Mouse (Mus musculus): ENCODE results near the gene Cdyl. TPM values are rescaled to one million over a fixed set of nuclear protein-coding genes. Genes with fewer than 3 reads are reported as not detected.

Gene Cdyl
- total RNA-seq, 2 experiments from 2014 or later: 7.1 to 15.9 TPM

GRCm38 (mm10) chr13:35681361-35681760 is 21.7 kb downstream of the Cdyl start:
- ATAC-seq (replicated peaks; ENCODE audit: poor library complexity, severe bottlenecking): no peak

DNA sequence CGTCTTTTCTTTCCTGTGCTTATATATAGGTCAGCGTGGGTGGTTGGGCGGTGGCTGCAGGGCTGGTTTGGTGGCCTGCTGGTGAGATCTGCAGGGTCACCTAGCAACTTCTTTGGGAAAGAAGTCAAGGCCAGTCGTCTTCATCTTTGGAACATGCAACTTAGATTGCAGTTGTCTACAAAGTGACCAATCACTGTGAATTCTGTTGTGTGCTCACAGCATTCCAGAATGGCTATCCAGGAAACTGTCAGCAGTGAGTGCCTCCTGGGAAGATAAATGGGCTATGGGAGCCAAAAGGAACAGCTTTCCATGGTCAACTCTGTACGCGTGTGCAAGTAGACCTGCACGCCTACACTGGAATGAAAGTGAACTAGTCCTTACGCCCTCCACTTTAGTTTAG is 26.6 kb downstream of the Cdyl start:
- ATAC-seq (replicated peaks; ENCODE audit: poor library complexity, severe bottlenecking): no peak

DNA sequence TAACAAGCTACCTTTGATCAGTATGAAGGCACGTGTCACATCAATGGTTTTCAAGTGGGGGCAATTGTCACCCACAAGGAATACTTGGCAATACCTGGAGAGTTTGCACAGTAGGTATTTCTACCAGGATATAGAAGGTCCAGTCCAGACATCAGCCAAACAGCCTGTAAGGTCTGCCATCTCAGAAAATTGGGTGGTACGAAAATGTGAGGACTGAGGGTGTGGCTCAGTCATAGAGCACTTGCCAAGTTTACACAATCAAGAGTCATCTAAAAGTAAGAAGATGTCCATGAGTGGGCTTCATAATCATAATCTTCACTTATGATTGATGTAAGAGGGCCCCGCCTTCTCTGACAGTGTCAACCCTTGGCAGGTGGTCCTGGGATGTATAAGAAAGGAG is 29.9 kb downstream of the Cdyl start:
- ATAC-seq (replicated peaks; ENCODE audit: poor library complexity, severe bottlenecking): no peak

DNA sequence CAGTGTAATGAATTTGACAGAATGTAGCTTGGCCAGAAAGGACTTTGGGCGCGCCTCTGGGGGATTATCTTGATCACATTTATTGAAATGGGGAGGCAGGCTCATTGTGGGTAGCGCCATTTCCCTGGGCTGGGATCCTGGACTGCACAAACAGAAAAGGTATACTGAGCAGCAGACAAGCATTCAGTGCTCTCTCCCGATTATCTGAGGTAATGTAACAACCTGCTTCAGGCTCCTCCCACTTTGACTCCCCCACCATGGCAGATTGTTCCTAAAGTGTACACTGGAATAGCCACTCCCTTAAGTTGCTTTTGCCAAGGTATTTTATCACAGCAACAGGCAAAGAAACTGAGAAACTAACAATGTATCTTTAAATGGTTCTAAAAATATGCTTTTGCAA is 58.0 kb downstream of the Cdyl start:
- no peak for ATAC-seq (replicated peaks; ENCODE audit: poor library complexity, severe bottlenecking)

- no peak for ATAC-seq (replicated peaks; ENCODE audit: poor library complexity, severe bottlenecking)
Observed at GRCm38 (mm10) chr13:35719581-35719980, 59.9 kb downstream of the Cdyl start.

DNA sequence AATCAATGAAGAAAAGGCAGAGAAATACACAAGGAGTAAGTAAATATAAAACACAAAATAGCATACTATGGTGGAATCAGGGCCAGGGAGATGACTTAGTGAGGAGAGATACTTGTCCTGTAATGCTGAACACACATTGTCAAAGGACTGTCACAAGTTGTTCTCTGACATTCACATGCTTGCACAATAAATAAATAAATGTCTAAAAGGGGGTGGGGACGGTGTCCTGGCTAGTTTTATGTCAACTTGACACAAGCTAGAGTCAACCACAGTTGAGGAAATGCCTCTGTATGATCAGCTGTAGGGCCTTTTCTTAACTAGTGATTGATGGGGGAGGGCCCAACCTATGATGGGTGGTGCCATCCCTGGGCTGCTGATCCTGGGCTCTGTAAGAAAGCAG is 63.4 kb downstream of the Cdyl start:
- no peak for ATAC-seq (replicated peaks; ENCODE audit: poor library complexity, severe bottlenecking)

DNA sequence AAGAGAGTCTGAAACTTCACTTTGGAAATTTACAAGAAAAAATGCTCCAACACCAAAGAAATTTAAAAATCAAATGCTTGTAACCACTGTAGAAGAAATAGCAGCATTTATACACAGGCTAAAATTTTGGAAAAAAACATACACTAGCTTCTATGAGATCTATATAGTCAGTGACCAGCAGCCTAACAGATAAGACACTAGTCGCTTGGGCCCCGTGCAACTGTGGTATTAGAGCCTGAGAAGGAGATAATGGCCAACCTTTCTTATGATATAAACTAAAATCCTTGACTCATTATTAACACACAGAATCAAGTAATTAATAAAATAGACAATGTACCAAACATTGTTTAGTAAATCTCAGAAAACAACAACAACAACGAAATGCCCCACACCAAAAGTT is 66.4 kb downstream of the Cdyl start:
- ATAC-seq (replicated peaks; ENCODE audit: poor library complexity, severe bottlenecking): no peak

DNA sequence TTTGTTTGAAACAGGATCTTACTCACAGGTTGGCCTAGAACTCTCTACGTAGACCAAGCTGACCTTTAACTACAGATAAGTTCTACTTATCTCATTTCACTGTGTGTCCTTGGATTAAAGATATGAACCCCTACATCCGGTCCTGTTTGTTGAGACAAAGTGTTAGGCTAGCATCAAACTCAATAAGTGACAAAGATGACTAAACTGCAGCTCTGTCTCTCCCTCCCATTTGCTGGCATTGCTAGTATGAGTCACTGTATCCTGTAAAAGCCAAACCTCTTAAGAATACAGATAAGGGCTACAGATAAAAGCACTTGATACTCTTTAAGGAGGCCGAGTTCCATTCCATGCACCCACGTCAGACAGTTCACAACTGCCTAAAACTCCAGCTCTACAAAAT is 72.5 kb downstream of the Cdyl start:
- no peak for ATAC-seq (replicated peaks; ENCODE audit: poor library complexity, severe bottlenecking)

- ATAC-seq (replicated peaks; ENCODE audit: poor library complexity, severe bottlenecking): no peak
Observed at GRCm38 (mm10) chr13:35732891-35733596, 73.4 kb downstream of the Cdyl start.

DNA sequence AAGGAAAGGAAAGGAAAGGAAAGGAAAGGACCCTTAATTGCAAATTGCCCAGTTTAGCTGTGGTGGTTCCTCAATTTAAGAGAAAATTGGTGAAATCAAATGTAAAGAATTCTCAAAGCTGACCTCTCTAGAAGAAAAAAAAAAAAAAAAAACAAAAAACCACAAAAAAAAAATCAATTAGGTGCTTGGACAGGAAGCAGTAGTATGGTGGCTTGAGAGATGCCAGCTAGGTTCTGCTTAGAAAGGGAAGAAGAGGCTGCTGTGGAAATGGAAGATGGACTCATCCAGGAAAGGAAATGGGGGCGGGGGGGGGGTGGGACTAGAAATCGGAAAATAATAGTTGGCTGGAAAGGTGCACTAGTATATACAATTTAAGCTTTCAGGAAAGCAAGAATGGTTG is 77.9 kb downstream of the Cdyl start:
- ATAC-seq (replicated peaks; ENCODE audit: poor library complexity, severe bottlenecking): no peak

GRCm38 (mm10) chr13:35738210-35738609 is 78.6 kb downstream of the Cdyl start:
- no peak for ATAC-seq (replicated peaks; ENCODE audit: poor library complexity, severe bottlenecking)

DNA sequence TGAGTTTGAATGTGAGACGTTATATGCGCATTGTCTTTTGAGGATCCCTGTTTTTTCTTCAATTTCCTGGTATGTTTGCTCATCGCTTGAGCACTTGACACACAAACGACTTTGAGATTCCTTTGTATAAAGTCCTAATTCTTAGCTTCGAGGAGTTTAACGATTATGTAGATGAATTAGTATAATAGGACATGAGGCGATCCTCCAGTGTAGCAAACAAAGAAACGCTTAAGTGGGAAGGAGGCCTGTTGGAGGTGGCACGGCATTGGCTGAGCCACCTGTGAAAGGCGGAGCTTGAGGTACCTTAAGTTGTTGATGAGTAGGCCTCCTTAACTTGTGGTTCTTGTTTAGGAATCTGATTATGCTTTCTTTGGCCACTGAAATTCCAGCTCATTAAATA is 79.8 kb downstream of the Cdyl start:
- ATAC-seq (replicated peaks; ENCODE audit: poor library complexity, severe bottlenecking): no peak

DNA sequence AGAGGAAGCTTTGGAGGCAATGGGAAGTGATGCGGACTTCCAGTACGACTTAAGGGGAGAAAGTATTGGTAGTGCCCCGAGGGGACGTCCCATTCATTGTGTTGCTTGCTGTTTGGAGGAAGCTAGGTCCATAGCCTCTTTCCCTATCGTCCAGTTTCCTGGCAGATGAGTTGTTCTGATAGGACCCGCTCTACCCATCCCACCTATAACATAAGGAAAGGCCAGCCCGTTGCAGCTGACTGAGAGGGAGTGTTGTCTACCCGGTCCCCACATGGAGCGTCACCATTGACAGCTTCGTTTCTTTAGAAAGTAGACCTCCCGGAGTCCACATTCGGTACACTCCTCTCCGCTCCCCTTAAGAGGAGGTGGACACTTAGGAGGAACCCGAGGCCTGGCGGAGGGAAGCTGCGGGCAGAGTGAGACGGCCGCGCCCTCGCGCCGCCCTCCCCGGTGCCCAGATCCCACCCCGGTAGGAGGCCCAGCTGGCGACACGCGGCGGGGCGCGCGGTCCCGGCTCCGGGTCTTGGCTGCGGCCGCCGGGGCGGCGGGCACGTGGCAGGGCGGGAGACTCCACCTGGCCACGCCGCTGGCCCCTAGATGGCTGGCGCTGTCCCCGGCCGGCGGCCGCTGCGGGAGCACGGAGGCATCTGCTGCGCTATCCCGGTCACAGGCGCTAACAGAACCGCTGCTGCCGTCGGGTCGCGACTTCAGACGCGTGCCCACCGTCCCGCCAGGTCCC is 80.8 kb downstream of the Cdyl start:
- ATAC-seq (replicated peaks; ENCODE audit: poor library complexity, severe bottlenecking): peak; percentile 54

- peak; percentile 80 for ATAC-seq (replicated peaks; ENCODE audit: poor library complexity, severe bottlenecking)
Observed at GRCm38 (mm10) chr13:35741040-35741619, 81.5 kb downstream of the Cdyl start.

- ATAC-seq (replicated peaks; ENCODE audit: poor library complexity, severe bottlenecking): peak; percentile 29
Observed at GRCm38 (mm10) chr13:35741620-35742421, 82.2 kb downstream of the Cdyl start.

- ATAC-seq (replicated peaks; ENCODE audit: poor library complexity, severe bottlenecking): no peak
Observed at GRCm38 (mm10) chr13:35742696-35743095, 83.1 kb downstream of the Cdyl start.

GRCm38 (mm10) chr13:35743196-35743595 is 83.6 kb downstream of the Cdyl start:
- ATAC-seq (replicated peaks; ENCODE audit: poor library complexity, severe bottlenecking): no peak

- peak; percentile 86 for ATAC-seq (replicated peaks; ENCODE audit: poor library complexity, severe bottlenecking)
Observed at GRCm38 (mm10) chr13:35749194-35749593, 89.6 kb downstream of the Cdyl start.

GRCm38 (mm10) chr13:35749680-35750079 is 90.0 kb downstream of the Cdyl start:
- ATAC-seq (replicated peaks; ENCODE audit: poor library complexity, severe bottlenecking): no peak

DNA sequence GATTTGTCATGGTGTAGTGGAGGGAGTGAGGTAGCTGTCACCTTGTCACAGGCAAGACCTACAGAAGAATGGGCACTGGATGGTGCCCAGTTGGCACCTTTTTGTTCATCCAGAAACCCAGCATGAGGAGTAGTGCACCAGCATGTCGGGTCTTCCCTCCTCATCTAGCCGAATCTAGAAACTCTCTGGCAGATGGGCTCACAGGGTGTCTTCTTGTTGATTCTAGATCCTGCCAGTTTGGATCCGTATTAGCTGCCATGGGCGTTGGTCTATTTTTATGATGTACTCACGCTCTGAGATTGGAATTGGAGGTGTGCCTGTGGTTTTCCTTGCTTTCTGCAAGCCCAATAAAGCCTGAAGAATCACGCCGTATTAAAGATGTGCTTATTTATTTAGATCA is 92.4 kb downstream of the Cdyl start:
- no peak for ATAC-seq (replicated peaks; ENCODE audit: poor library complexity, severe bottlenecking)

- ATAC-seq (replicated peaks; ENCODE audit: poor library complexity, severe bottlenecking): no peak
Observed at GRCm38 (mm10) chr13:35755002-35755401, 95.4 kb downstream of the Cdyl start.
